8 mouse cellular contexts compared by ENCODE assay signal in genomic region chr11:95520456-95521072, GRCm38 (mm10). TPM values are rescaled to one million over a fixed set of nuclear protein-coding genes. Genes with fewer than 3 reads are reported as not detected.
DNase-seq lines count a peak whose midpoint lies in the region; ATAC-seq and TF ChIP-seq lines count a peak whose summit lies in the region.

No protein-coding gene starts in this region.

- DNase-seq in ES-E14 (ENCODE audit: low read depth, low spot score) = peak; percentile 83
- DNase-seq in cerebellum, adult 11 months = peak; percentile 89
- DNase-seq in heart, postnatal 36 days = peak; percentile 87 to 92
- DNase-seq in layer of hippocampus, adult 2 months (ENCODE audit: low spot score in 2 of 2) = peak; percentile 83 to 91
- peak; percentile 83 for DNase-seq in lung, adult 2 months
- peak; percentile 95 for DNase-seq in testis, postnatal 10 days (ENCODE audit: low spot score)

- 4% methylated on average over 27 of the region's 27 CpGs for WGBS in forebrain, embryonic 15.5 days
- 3% methylated on average over 27 of the region's 27 CpGs for WGBS in lung, adult 2 months
- WGBS in neural tube, embryonic 15.5 days = 5% methylated on average over 27 of the region's 27 CpGs

- peak; percentile 98 for TF ChIP-seq CTCF in layer of hippocampus, adult 2 months (conservative IDR thresholded peaks at IDR 0.05)
- peak; percentile 76 for TF ChIP-seq CTCF in lung, adult 2 months (IDR thresholded peaks at IDR 0.05; ENCODE audit: insufficient read depth, low read length)

- in situ Hi-C loops in ES-E14 (cut with MboI; ENCODE audit: low sequenced_read_pairs in 2 of 2, unreplicated experiment in 2 of 2) = loop anchor here (5.0 to 25.0 kb wide), 5 partner anchors 126 to 408 kb away; partner anchors contain the start of gene Dlx3 (in 1 of the 2)

- H3K4me2 ChIP-seq in forebrain, embryonic 15.5 days (replicated peaks) = peak overlapping the region; percentile 42
- peak overlapping the region; percentile 55 for H3K4me2 ChIP-seq in neural tube, embryonic 15.5 days

- no peaks in the 10 kb centered on the region for H3K36me3 ChIP-seq in ES-E14 (ENCODE audit: control insufficient read depth, insufficient read depth, low read length, poor library complexity, severe bottlenecking)
- no peaks in the 10 kb centered on the region for H3K36me3 ChIP-seq in forebrain, embryonic 15.5 days
- H3K36me3 ChIP-seq in neural tube, embryonic 15.5 days = no peaks in the 10 kb centered on the region

- H3K27me3 ChIP-seq in forebrain, embryonic 15.5 days = no peaks in the 10 kb centered on the region
- H3K27me3 ChIP-seq in neural tube, embryonic 15.5 days (replicated peaks) = peaks cover 8% of the 10 kb centered on the region; the same call in 1 of the 2 replicates

- H3K4me1 ChIP-seq in ES-E14 (ENCODE audit: control insufficient read depth in 2 of 2, insufficient read depth in 2 of 2, low read length in 2 of 2, poor library complexity in 1 of 2) = peaks cover 3 to 39% of the 10 kb centered on the region in 2 experiments
- H3K4me1 ChIP-seq in forebrain, embryonic 15.5 days = peaks cover 33% of the 10 kb centered on the region
- 0 out of 2 replicates have a peak, but pooled peaks cover 2% of the 10 kb centered on the region for H3K4me1 ChIP-seq in lung, adult 2 months (ENCODE audit: control insufficient read depth, insufficient read depth, low read length)
- peaks cover 25% of the 10 kb centered on the region for H3K4me1 ChIP-seq in neural tube, embryonic 15.5 days

- TF ChIP-seq POLR2A in lung, adult 2 months (IDR thresholded peaks at IDR 0.05; ENCODE audit: borderline replicate concordance, extremely low read depth, low read depth, low read length) = no peak

- intact Hi-C loops in heart, postnatal 36 days (cut with DNase I) = loop anchor here (1.0 to 2.0 kb wide), 5 partner anchors 122 to 402 kb away; partner anchors contain the start of gene Slc35b1

- H3K9ac ChIP-seq in ES-E14 (ENCODE audit: insufficient read depth, low read depth, low read length, poor library complexity, severe bottlenecking) = peak overlapping the region; percentile 16; the same call in 1 of the 2 replicates
- 0 out of 2 replicates have a peak overlapping the region, but pooled peaks have one; percentile 16 for H3K9ac ChIP-seq in forebrain, embryonic 15.5 days (replicated peaks)
- H3K9ac ChIP-seq in neural tube, embryonic 15.5 days (replicated peaks) = no peak overlapping the region

- ATAC-seq in forebrain, embryonic 15.5 days (replicated peaks) = peak; percentile 60
- ATAC-seq in neural tube, embryonic 15.5 days (ENCODE audit: low FRiP score) = peak; percentile 76

- no peak overlapping the region for H3K27ac ChIP-seq in ES-E14 (ENCODE audit: insufficient read depth, low read depth, low read length, poor library complexity, severe bottlenecking)
- H3K27ac ChIP-seq in forebrain, embryonic 15.5 days (replicated peaks) = peak overlapping the region; percentile 70
- H3K27ac ChIP-seq in layer of hippocampus, adult 2 months = no peak overlapping the region
- H3K27ac ChIP-seq in neural tube, embryonic 15.5 days (replicated peaks) = 0 out of 2 replicates have a peak overlapping the region, but pooled peaks have one; percentile 43

- no peaks in the 10 kb centered on the region for H3K9me3 ChIP-seq in ES-E14 (ENCODE audit: control insufficient read depth, insufficient read depth, low read depth, low read length)
- H3K9me3 ChIP-seq in forebrain, embryonic 15.5 days = no peaks in the 10 kb centered on the region
- no peaks in the 10 kb centered on the region for H3K9me3 ChIP-seq in neural tube, embryonic 15.5 days (replicated peaks)

- H3K4me3 ChIP-seq in ES-E14 (ENCODE audit: insufficient read depth in 1 of 2, low read depth in 1 of 2, low read length in 2 of 2, poor library complexity in 1 of 2, severe bottlenecking in 1 of 2) = peak overlapping the region in 1 of 2 experiments; percentile 41; a peak in 2 of 4 replicates
- H3K4me3 ChIP-seq in forebrain, embryonic 15.5 days = peak overlapping the region; percentile 29
- H3K4me3 ChIP-seq in layer of hippocampus, adult 2 months = peak overlapping the region; percentile 17; the same call in 1 of the 2 replicates
- H3K4me3 ChIP-seq in lung, adult 2 months (replicated peaks; ENCODE audit: extremely low read depth, low read depth, low read length) = peak overlapping the region; percentile 17
- peak overlapping the region; percentile 29 for H3K4me3 ChIP-seq in neural tube, embryonic 15.5 days (replicated peaks)

TF ChIP-seq in ES-E14, 5 proteins besides CTCF, POLR2A, EP300 and RAD21:
- TF ChIP-seq ZNF384 (IDR thresholded peaks at IDR 0.05; ENCODE audit: low read depth, low read length) = no peak
- TF ChIP-seq ZC3H11A (IDR thresholded peaks at IDR 0.05; ENCODE audit: borderline replicate concordance, low read depth, low read length) = peak; percentile 66; the same call in 1 of the 2 replicates
- 0 out of 2 replicates have a peak, but pooled peaks have one; percentile 47 for TF ChIP-seq HCFC1 (IDR thresholded peaks at IDR 0.05; ENCODE audit: borderline replicate concordance, insufficient read depth, low read length)
- no peak for TF ChIP-seq MAFK (IDR thresholded peaks at IDR 0.05; ENCODE audit: insufficient read depth, low read depth, low read length)

RNA-seq across cellular contexts. Expression of gene Nxph3, which starts 6.2 kb away (rescaled TPM):
- 2.4 and 5.5 TPM in 2 replicates for total RNA-seq in ES-E14 (2012; rRNA removed)
- polyA plus RNA-seq in forebrain, embryonic 15.5 days (2015; fragmentation: Nextera tagmentation; extraction: Ambion mirVana) = 6.3 and 6.9 TPM in 2 replicates
- total RNA-seq in heart, postnatal 36 days (2021) = under 1 TPM; 0.64 to 0.68 TPM
- 10 to 100 TPM; 13.5 to 18.5 TPM for total RNA-seq in layer of hippocampus, adult 2 months (2021)
- polyA plus RNA-seq in lung, adult 2 months (2012; rRNA removed) = 6.6 and 9.2 TPM in 2 replicates
- 1.8 and 2.0 TPM in 2 replicates for polyA plus RNA-seq in neural tube, embryonic 15.5 days (2015; fragmentation: Nextera tagmentation; extraction: Ambion mirVana)

Comparison
In these comparisons a context has a peak if more than half of its experiments do, and no peak if none do; other contexts are left out.
1. H3K27ac ChIP-seq: peak in forebrain, embryonic 15.5 days (single experiment) and neural tube, embryonic 15.5 days (single experiment); none in ES-E14 (single experiment) and layer of hippocampus, adult 2 months (single experiment).
2. Peak in every context shown above with its lines, with median percentiles within 50 percentile points of each other: DNase-seq.